Mouse (Mus musculus) hindbrain, embryonic 11.5 days (tissue): ENCODE data around the gene Tex21. TPM values are rescaled to one million over a fixed set of nuclear protein-coding genes. Genes with fewer than 3 reads are reported as not detected.
A peak's percentile ranks its signal among the peaks of the same experiment; 100 is the strongest.

Source experiments
- ATAC-seq: fragments of 200-750 bp; cut with Nextera tagmentation; 2 replicates; pipeline ENCODE4 v1.8.0; 2017; ENCODE audit warnings: mild to moderate bottlenecking, moderate TSS enrichment, moderate library complexity; ENCODE audit not compliant: low FRiP score
- DNase-seq: peaks from one replicate; pipeline ENCODE4 v3.0.0-alpha.2; 2015; ENCODE audit warnings: low spot score
- H3K27ac ChIP-seq: fragments of 300-500 bp; sonication (generic); 2 replicates; pipeline ENCODE4 v1.5.1; 2014; ENCODE audit warnings: mild to moderate bottlenecking, low read depth, low read length
- H3K27me3 ChIP-seq: fragments of 300-500 bp; sonication (generic); 2 replicates; pipeline ENCODE4 v1.6.1; 2014; ENCODE audit warnings: mild to moderate bottlenecking, low read length, moderate library complexity, mixed read lengths; ENCODE audit not compliant: control insufficient read depth, insufficient read depth
- H3K36me3 ChIP-seq: fragments of 300-500 bp; sonication (generic); 2 replicates; pipeline ENCODE4 v1.6.1; 2014; ENCODE audit warnings: mild to moderate bottlenecking, low read length, moderate library complexity, mixed read lengths; ENCODE audit not compliant: control insufficient read depth, insufficient read depth
- H3K4me1 ChIP-seq: fragments of 300-500 bp; sonication (generic); replicated peaks from 2 replicates; pipeline ENCODE4 v1.6.1; 2014; ENCODE audit warnings: low read length, mixed read lengths; ENCODE audit not compliant: control insufficient read depth, insufficient read depth
- H3K4me2 ChIP-seq: fragments of 300-500 bp; sonication (generic); replicated peaks from 2 replicates; pipeline ENCODE4 v1.6.1; 2014; ENCODE audit warnings: mild to moderate bottlenecking, low read depth, low read length
- H3K4me3 ChIP-seq: fragments of 300-500 bp; sonication (generic); 2 replicates; pipeline ENCODE4 v1.5.1; 2014; ENCODE audit warnings: low read depth, low read length
- H3K9ac ChIP-seq: fragments of 300-500 bp; sonication (generic); 2 replicates; pipeline ENCODE4 v1.6.1; 2014; ENCODE audit warnings: low read depth, low read length
- H3K9me3 ChIP-seq: fragments of 300-500 bp; sonication (generic); 2 replicates; pipeline ENCODE4 v1.6.1; 2016; ENCODE audit warnings: low read length; ENCODE audit not compliant: control insufficient read depth
- WGBS: fragments of 180-500 bp; shearing (Covaris S2); extraction: QIAGEN DNeasy Blood & Tissue Kit; methylation state at CpG from one replicate; pipeline ENCODE4 v1.1.7; 2014; 5-methylcytosine and 5-hydroxymethylcytosine counted together
- polyA plus RNA-seq: library from polyadenylated mRNA; unstranded; fragments of >200 nt; fragmentation: Nextera tagmentation; extraction: Ambion mirVana; gene quantifications from 2 replicates; pipeline ENCODE4 v1.2.1, GENCODE M21; 2014

Gene Tex21
- polyA plus RNA-seq, 1 experiment from 2014 or later, result not detected

DNA sequence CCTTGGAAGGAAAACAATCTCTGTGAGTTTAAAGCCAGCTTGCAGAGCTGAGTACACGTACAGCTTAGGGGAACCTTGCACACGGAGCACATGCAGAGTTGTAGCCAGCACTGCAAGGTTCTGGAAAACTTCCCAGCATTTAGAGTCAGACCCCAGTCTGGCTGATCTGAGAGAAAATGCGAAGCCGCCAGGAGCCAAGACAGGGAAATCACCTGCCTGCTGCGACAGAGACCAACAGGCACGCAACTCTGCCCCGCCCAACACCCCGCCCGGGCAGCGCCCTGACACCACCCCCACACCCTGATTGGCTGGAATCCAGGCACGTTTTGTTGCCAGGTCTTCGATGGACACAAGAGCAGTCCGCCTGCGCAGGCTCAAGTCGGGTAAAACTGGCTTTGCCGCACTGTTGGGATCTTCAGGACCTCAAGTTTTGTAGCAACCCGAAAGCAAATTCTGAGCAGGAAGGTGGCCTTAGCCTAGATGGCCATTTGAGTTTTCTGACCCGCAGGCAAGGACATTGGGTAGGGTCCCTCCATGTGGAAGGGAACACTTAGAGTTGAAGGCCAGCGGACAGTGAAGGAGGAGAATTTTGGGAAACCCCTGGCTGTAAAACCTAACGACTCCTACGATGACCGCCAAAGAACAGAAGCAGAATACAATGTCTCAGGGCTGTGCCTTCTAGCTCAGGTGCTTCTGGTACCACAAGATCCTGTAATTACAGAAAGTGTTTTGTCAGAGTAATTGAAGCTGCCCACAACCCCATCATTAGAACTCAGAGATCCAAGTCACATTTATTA, 50.4 kb downstream of the Tex21 start:
- 2% methylated on average over 22 of the region's 22 CpGs for whole genome bisulfite sequencing
- peak overlapping the region; percentile 26 for H3K4me3 ChIP-seq
- peak; percentile 80 for DNase-seq

DNA sequence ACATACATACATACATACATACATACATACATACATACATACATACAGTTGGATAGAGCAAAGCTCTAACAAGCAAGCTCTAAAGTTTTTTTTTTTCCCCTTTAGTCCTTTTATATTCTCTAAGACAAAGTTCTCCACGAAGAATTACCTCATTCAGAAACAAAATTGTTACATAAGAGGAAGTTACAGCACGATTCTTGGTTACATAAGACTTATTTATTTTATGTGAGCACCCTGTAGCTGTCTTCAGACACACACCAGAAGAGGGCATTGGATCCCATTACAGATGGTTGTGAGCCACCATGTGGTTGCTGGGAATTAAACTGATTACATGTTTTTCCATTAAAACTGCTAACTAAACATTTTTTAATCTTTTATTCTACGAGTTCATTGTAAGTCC, 52.0 kb downstream of the Tex21 start:
- no peak for ATAC-seq
- H3K27me3 ChIP-seq, result 0 out of 2 replicates have a peak, but pooled peaks cover 2% of the 10 kb centered on the region

More for the DNA sequence above, 50.4 kb downstream of the Tex21 start:
- no peak overlapping the region for H3K27ac ChIP-seq
- H3K4me2 ChIP-seq, result peak overlapping the region; percentile 75
- peak; percentile 88 for ATAC-seq
- H3K9ac ChIP-seq, result peak overlapping the region; percentile 33; the same call in 1 of the 2 replicates
- no peaks in the 10 kb centered on the region for H3K9me3 ChIP-seq
- H3K27me3 ChIP-seq, result 0 out of 2 replicates have a peak, but pooled peaks cover 2% of the 10 kb centered on the region
- H3K36me3 ChIP-seq, result no peaks in the 10 kb centered on the region
- peaks cover 3% of the 10 kb centered on the region; the same call in 1 of the 2 replicates for H3K4me1 ChIP-seq

GRCm38 (mm10) chr12:76190940-76191339, 55.6 kb downstream of the Tex21 start:
- DNase-seq (peak; percentile 70), ATAC-seq (no peak)
- Histone ChIP-seq H3K9me3 (no peaks in the 10 kb centered on the region), H3K4me1 (no peaks in the 10 kb centered on the region), H3K27me3 (0 out of 2 replicates have a peak, but pooled peaks cover under 1% of the 10 kb centered on the region), H3K27ac (no peak overlapping the region), H3K36me3 (no peaks in the 10 kb centered on the region), H3K4me2 (no peak overlapping the region), H3K4me3 (no peak overlapping the region), H3K9ac (no peak overlapping the region)
- 55% methylated on average over 11 of the region's 11 CpGs for WGBS

More for the DNA sequence above, 52.0 kb downstream of the Tex21 start:
- H3K9ac ChIP-seq, result no peak overlapping the region
- H3K4me2 ChIP-seq, result no peak overlapping the region
- no peak overlapping the region for H3K27ac ChIP-seq
- no peaks in the 10 kb centered on the region for H3K36me3 ChIP-seq
- H3K4me1 ChIP-seq, result peaks cover 3% of the 10 kb centered on the region; the same call in 1 of the 2 replicates
- no peak for DNase-seq
- H3K9me3 ChIP-seq, result no peaks in the 10 kb centered on the region
- no peak overlapping the region for H3K4me3 ChIP-seq
- WGBS, result 76% methylated on average over 3 of the region's 3 CpGs

GRCm38 (mm10) chr12:76187849-76188248, 58.7 kb downstream of the Tex21 start:
- no peaks in the 10 kb centered on the region for H3K4me1 ChIP-seq
- no peaks in the 10 kb centered on the region for H3K27me3 ChIP-seq
- no peak overlapping the region for H3K27ac ChIP-seq
- H3K4me2 ChIP-seq, result no peak overlapping the region
- DNase-seq (no peak), ATAC-seq (no peak)
- H3K9me3 ChIP-seq, result no peaks in the 10 kb centered on the region
- H3K4me3 ChIP-seq, result no peak overlapping the region
- no peak overlapping the region for H3K9ac ChIP-seq
- 46% methylated on average over 8 of the region's 8 CpGs for WGBS
- H3K36me3 ChIP-seq, result no peaks in the 10 kb centered on the region

- Histone ChIP-seq H3K4me3 (no peak overlapping the region), H3K27ac (no peak overlapping the region), H3K4me2 (no peak overlapping the region), H3K36me3 (no peaks in the 10 kb centered on the region), H3K9me3 (no peaks in the 10 kb centered on the region), H3K9ac (no peak overlapping the region), H3K4me1 (no peaks in the 10 kb centered on the region), H3K27me3 (no peaks in the 10 kb centered on the region)
- WGBS, result 92% methylated on average over 1 of the region's 1 CpGs
- DNase-seq (no peak), ATAC-seq (no peak)
Observed at GRCm38 (mm10) chr12:76186473-76186872, 60.1 kb downstream of the Tex21 start.

DNA sequence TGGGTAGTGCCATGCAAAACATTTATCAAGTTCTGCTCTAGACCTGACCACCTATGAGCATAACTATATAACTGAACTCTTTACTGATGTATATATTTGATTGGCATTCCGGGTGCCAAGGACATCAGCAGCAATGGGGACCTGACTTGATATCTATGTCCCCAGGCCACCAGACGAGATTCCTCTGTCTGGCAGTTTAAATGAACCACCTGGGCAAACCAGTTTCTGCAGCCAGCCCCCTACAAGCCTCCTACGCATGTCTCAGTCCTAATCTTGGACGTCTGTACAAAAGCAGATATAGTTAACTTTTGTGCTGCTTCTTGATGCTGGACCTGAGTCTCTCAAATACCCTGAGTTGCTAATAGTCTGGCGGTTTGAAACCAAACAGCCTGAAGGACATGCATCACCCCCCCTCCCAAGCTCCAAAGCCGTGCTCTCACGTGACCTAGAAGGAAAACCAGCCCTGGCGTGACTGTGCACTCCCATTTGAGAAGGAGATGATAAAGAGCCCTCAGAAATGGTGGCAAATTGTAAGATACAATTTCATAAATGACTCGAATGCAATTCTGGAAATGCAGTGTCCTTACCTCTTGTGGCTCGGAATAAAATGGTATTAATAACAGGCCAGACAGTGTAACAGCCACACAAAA, 61.3 kb downstream of the Tex21 start:
- no peak overlapping the region for H3K27ac ChIP-seq
- no peak for ATAC-seq
- H3K9ac ChIP-seq, result no peak overlapping the region
- no peak overlapping the region for H3K4me3 ChIP-seq
- H3K27me3 ChIP-seq, result no peaks in the 10 kb centered on the region
- no peaks in the 10 kb centered on the region for H3K36me3 ChIP-seq
- no peaks in the 10 kb centered on the region for H3K4me1 ChIP-seq
- DNase-seq, result no peak
- WGBS, result 80% methylated on average over 10 of the region's 10 CpGs
- no peaks in the 10 kb centered on the region for H3K9me3 ChIP-seq
- H3K4me2 ChIP-seq, result no peak overlapping the region

DNA sequence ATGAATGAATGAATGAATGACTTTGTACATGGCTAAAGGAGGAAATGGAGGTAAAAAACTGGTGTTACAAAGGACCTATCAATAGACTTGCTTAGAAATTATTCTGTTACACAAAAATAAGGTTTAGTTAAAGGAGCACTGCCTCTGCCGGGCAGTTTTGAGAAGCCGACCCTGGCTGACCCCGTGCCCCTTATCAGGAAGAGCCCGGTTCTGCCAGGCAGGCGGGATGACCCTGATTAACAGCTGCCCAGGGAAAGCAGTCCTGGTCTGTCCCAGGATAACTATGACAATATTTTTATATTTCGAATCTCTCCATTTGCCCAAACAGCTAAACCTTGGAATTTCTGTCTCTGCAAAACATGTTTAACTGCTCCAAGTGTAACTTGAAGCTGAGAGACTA, 62.3 kb downstream of the Tex21 start:
- no peak overlapping the region for H3K27ac ChIP-seq
- H3K4me1 ChIP-seq, result no peaks in the 10 kb centered on the region
- H3K27me3 ChIP-seq, result no peaks in the 10 kb centered on the region
- H3K9me3 ChIP-seq, result no peaks in the 10 kb centered on the region
- ATAC-seq (no peak), DNase-seq (no peak)
- 77% methylated on average over 6 of the region's 6 CpGs for WGBS
- H3K36me3 ChIP-seq, result no peaks in the 10 kb centered on the region
- no peak overlapping the region for H3K4me2 ChIP-seq
- no peak overlapping the region for H3K4me3 ChIP-seq
- H3K9ac ChIP-seq, result no peak overlapping the region

- Histone ChIP-seq H3K27me3 (no peaks in the 10 kb centered on the region), H3K9ac (no peak overlapping the region), H3K4me3 (no peak overlapping the region), H3K4me1 (no peaks in the 10 kb centered on the region), H3K27ac (no peak overlapping the region), H3K4me2 (no peak overlapping the region), H3K36me3 (no peaks in the 10 kb centered on the region), H3K9me3 (no peaks in the 10 kb centered on the region)
- ATAC-seq (no peak), DNase-seq (no peak)
- WGBS, result 90% methylated on average over 6 of the region's 6 CpGs
Observed at GRCm38 (mm10) chr12:76182831-76183230, 63.7 kb downstream of the Tex21 start.
